Mouse (Mus musculus) brain, embryonic 14.5 days (tissue): Measurements from ENCODE around the gene Angel2. TPM values are rescaled to one million over a fixed set of nuclear protein-coding genes. Genes with fewer than 3 reads are reported as not detected.

Experiments used
- DNase-seq: peaks from one replicate; pipeline ENCODE4 v3.0.0-alpha.2; 2011; ENCODE audit warnings: low read depth
- CTCF ChIP-seq: fragments of 200-500 bp; IDR thresholded peaks from 2 replicates; pipeline ENCODE4 v1.5.1; 2012; ENCODE audit warnings: inconsistent platforms, mild to moderate bottlenecking, moderate library complexity, borderline replicate concordance; ENCODE audit not compliant: insufficient read depth, insufficient read length; ENCODE audit errors: extremely low read depth
- POLR2A ChIP-seq: fragments of 200-500 bp; IDR thresholded peaks from 2 replicates; pipeline ENCODE4 v1.6.1; 2012; ENCODE audit warnings: mild to moderate bottlenecking, inconsistent platforms, borderline replicate concordance; ENCODE audit not compliant: poor library complexity, insufficient read depth, insufficient read length, severe bottlenecking; ENCODE audit errors: extremely low read depth
- polyA plus RNA-seq: library from polyadenylated mRNA; depleted of rRNA; stranded (reverse); fragments of >200 nt; gene quantifications from 2 replicates; pipeline ENCODE4 v1.2.3, GENCODE M21; 2012

Gene Angel2
- polyA plus RNA-seq, 1 experiment: 51.8 TPM

DNA sequence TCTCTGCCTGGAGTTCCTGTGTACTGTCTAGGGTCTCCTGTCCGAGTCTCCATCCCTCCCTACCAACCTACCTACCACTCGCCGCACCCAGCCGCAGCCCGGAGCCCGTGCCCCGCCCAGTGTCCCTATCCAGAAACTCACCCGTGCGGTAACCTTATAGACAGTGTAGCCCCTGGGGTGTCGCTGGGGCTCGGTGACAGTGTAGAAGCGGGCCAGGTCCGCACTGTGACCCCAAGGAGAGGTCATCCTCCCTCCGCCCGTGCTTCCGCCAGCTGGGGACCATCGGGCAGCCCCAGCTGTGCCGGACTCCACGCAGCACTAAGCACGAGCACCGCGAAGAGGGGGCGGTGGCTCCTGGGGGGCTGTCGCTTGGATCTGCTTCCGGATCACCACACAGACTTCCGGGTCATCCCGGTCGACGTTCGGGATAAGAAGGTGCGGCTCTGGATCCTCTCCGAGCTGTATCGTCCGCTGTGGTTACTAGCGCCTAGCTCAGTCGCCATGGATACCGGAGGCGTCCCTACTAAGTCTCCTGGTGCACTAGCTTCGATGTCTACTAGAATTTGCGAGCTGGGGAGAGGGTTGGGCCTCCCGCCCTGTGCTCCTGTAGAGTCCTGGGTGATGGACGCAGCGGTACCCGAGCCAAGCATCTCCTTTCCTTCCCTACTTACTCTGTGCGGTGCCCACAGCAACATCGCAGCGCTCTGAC is 13.3 kb upstream of the Angel2 start, which contains the start of gene Rps6kc1:
Rps6kc1 (minus strand) TSS at position 356 of the 709 bp plus-strand sequence.
- peak; percentile 93 for DNase-seq
- peak; percentile 78; the same call in 1 of the 2 replicates for TF ChIP-seq POLR2A
- no peak for TF ChIP-seq CTCF

DNA sequence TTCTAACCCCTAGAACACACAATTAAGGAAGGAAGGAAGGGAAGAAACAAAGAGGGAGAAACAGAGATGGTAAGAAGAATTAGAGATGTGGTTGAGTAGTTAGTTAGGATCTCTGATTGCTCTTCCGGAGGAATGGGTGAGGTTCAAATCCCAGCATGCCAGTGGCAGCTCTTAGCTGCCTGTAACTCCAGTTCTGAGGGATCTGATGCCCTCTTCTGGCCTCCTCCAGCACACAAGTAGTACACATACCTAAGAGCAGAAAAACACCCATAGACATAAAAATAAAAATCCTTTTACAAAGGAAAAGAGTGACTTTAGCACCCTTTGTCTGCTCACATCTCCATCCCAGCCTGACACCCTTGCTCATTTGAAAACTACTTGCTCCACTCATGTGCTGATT is 12.3 kb upstream of the Angel2 start:
- peak; percentile 19 for DNase-seq
- TF ChIP-seq CTCF (no peak), POLR2A (no peak)

DNA sequence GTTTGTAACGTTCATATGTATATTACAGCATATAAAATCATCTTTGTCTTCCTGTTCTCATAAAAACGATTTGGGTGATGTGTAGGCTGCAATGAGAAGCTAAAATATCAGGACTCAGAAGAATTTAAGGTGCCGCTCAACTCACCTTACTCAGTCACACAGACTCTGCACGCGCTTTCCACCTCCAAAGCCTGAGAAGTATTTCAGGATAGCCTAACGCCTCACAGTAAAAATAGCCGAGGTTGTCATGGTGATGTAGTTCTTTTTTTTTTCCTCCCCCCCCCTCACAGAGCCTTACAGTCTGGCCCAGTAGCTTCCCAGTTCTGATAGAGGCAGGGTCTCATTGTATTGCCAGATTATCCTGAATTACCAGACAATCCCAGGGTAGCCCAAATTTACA is 6.0 kb upstream of the Angel2 start:
- TF ChIP-seq POLR2A (no peak), CTCF (no peak)

DNA sequence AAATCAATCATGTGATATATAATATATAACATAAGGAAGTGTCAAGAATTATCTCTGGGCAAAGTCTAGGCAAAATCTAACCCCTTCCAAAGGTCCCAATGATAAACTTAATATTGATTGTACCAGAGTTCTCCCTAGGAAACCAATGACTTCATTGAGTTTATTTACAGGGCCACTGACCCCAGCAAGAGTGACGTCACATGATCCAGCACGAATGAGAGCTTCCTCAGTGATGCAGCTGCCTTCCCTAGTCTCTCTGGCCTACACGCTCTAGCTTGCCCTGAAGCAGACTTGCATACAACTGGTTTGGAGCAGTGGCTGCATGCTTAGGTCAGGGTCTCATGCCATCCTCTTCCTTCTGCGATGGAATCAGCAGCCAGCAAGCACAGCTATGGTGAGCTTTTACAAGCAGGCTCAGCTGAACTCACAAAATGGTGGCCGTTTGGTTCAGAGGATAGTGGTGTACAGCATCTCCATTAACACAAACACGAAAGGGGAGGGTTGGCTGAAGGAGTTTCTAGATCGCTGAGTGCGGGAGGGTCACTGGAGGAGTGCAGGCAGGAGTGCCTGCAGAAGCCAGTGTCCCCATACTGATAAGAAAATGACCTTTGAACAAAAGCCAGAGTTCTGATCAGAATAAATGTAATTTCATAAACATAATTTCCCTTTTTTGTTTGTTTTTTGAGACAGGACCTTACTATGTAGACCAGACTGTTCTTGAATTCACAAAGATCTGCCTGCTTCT is 5.0 kb upstream of the Angel2 start:
- TF ChIP-seq CTCF (no peak), POLR2A (no peak)
- no peak for DNase-seq

More for the DNA sequence above, 6.0 kb upstream of the Angel2 start:
- DNase-seq: peak; percentile 7

DNA sequence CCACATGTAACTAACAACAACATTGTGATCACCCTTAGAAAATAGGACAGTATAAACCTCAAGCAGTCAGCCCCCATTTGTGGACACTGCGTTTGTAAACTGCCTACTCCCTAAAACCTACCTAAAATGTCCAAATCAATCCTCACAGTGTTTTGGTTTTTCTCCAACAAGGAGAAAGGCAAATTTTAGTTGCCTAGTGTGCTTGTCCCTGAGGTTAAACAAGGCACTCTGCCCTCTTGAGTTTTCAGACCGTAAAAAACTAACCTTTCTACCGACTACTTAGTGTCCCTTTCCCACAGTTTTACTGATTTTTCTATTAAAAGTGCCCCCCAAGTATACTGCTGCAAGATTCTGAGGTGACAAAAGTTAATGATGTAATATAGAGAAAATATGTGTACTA is 2.4 kb downstream of the Angel2 start:
- DNase-seq: no peak
- TF ChIP-seq POLR2A (no peak), CTCF (no peak)

DNA sequence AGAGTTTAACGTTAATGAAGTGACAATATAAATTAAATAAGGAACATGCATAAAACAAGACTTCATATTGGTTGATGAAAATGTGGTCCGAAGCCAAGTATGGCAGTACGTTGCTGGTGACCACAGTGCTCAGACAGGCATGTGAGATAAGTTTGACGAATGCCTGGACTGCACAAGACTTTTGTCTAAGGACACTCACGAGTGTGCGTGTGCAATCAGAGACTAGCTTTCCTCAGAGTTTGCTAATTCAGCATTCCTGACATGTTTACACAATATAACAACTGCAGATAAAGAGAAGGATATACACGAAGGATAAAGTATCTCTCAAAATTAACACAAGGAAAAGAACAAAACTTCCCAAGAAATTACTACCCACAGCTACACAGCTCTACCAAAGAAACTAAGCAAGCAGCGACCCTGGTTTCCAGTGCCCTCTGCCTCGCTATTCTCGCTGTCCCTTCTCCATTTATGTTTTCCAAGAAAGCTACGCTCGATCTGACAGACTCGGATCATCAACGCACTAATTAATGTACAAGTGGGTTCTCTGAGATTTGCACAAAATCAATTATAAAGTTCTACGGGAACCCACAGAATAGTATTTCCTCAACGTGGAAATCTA is 2.9 kb downstream of the Angel2 start:
- TF ChIP-seq POLR2A (no peak), CTCF (no peak)
- DNase-seq: no peak

DNA sequence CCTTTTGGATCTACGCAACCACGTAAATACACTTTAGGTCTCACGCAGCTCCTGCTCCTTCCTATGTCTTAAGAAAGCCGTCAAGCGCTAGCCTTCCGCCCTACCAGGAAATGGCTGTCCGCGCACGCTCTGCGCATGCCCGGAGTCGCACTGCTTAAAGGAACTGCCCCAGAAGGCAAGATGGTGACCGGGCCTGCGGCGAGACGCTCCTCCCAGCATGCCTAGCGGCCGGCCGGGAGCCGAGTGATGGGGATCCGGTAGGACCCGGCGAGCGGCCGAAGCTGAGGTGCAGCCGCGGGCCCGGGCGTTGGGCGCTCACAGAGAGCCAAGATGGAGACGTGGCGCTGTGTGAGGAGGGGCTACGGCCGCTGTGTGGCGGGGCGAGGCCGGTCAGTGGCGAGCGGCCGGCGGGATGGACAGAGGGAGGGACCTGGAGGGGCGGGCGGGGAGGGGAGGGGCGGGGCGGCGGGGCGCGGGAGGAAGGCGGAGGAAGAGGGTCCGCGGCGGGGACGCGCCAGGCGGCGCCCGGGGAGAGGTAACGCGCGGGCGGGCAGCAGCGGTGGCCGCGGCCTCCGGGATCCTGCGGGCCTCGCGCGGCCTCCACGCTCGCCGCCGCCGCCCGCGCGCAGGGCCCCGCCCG is 3.6 kb downstream of the Angel2 start:
- TF ChIP-seq CTCF: no peak
- TF ChIP-seq POLR2A: peak; percentile 81
- peak; percentile 99 for DNase-seq

DNA sequence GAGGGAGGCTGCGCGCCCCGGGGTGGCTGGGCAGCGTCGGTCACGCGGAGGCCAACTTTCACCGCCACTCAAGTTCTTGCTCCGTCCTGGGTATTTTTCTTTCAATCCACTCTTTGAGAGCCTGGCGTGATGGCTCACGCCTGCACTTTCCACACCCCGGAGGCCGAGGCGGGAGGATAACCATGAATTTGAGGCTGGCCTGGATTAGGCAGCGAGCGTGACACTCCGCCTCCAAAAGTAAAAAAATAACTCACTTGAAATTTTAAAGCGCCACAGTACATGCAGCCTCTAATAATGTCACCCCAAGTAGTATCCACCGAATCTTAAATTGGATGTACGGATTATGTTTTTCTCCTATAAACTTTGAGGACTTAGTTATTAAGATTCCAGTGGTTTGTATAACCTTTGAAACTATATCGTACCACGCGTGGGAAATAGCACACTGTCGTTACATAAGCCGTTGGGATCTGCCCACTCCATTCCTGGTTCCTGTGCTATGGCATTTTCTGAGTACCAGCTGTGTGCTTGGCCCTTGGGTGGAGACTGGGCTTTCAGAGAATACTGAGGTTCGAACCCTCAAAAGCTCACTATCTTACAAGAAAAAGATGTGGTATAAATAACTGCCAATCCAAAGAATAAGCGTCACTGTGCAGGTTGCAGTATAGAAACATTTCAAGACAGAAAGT is 4.2 kb downstream of the Angel2 start:
- TF ChIP-seq POLR2A (no peak), CTCF (no peak)
- peak; percentile 21 for DNase-seq

DNA sequence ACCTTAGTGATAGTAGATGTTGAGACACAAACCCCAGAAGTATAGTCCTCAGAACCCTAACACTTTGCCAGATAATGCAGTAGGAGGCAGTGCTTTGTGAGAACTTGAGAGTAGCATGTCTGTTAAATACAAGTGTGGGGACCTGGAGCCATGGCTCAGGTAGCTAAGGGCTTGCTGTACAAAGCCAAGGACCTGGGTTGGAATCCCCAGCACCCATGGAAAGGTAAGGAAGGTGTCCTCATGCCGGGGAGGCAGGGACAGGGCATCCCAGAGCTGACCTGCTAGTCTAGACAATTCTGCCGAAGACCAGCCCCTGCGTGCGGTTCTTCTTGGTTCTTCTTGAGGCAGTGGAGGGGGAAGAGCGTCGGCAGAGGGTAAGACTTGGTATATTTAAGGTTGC is 5.3 kb downstream of the Angel2 start:
- TF ChIP-seq CTCF (no peak), POLR2A (no peak)
- no peak for DNase-seq

DNA sequence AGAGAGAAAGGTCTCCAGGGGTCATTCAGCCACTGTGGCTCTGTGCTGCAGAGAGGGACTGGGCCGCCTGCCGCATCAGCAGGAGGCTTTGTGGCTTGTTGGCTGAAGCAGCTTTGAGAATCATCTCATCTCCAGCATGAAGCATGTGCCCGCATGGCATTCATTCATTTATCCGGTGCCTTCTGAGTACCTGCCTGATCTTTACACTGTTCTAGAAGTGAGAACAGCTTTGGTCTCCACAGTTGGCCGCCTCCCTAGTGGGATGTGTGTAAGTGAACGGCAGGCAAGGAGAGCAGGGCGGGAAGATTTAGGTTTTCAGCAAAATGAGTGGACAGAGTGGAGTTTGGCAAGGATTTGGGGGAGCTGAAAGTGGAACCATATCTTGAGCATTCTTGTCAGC is 14.9 kb downstream of the Angel2 start:
- no peak for DNase-seq
- TF ChIP-seq CTCF (no peak), POLR2A (no peak)
